Mouse (Mus musculus) forebrain, embryonic 16.5 days (tissue): ENCODE data around the gene Tmem179b. TPM values are rescaled to one million over a fixed set of nuclear protein-coding genes. Genes with fewer than 3 reads are reported as not detected.
A peak's percentile ranks its signal among the peaks of the same experiment; 100 is the strongest.

Experiments used
- ATAC-seq: fragments of 200-750 bp; cut with Nextera tagmentation; 2 replicates; pipeline ENCODE4 v1.8.0; 2017; ENCODE audit warnings: mild to moderate bottlenecking, moderate library complexity
- H3K27ac ChIP-seq: fragments of 300-500 bp; sonication (generic); 2 replicates; pipeline ENCODE4 v1.5.1; 2014; ENCODE audit warnings: low read length, control low read depth
- H3K27me3 ChIP-seq: fragments of 300-500 bp; sonication (generic); replicated peaks from 2 replicates; pipeline ENCODE4 v1.6.1; 2014; ENCODE audit warnings: low read length; ENCODE audit not compliant: control insufficient read depth, insufficient read depth
- H3K36me3 ChIP-seq: fragments of 300-500 bp; sonication (generic); 2 replicates; pipeline ENCODE4 v1.6.1; 2014; ENCODE audit not compliant: control insufficient read depth, insufficient read depth
- H3K4me1 ChIP-seq: fragments of 300-500 bp; sonication (generic); replicated peaks from 2 replicates; pipeline ENCODE4 v1.6.1; 2014; ENCODE audit warnings: low read length; ENCODE audit not compliant: control insufficient read depth, insufficient read depth
- H3K4me2 ChIP-seq: fragments of 300-500 bp; sonication (generic); 2 replicates; pipeline ENCODE4 v1.6.1; 2014; ENCODE audit warnings: mild to moderate bottlenecking, low read length, control low read depth
- H3K4me3 ChIP-seq: fragments of 300-500 bp; sonication (generic); replicated peaks from 2 replicates; pipeline ENCODE4 v1.5.1; 2014; ENCODE audit warnings: mild to moderate bottlenecking, low read length, control low read depth
- H3K9ac ChIP-seq: fragments of 300-500 bp; sonication (generic); replicated peaks from 2 replicates; pipeline ENCODE4 v1.6.1; 2014; ENCODE audit warnings: low read depth, low read length, control low read depth
- H3K9me3 ChIP-seq: fragments of 300-500 bp; sonication (generic); 2 replicates; pipeline ENCODE4 v1.6.1; 2016; ENCODE audit warnings: low read length; ENCODE audit not compliant: control insufficient read depth
- WGBS: fragments of 180-500 bp; shearing (Covaris S2); extraction: QIAGEN DNeasy Blood & Tissue Kit; methylation state at CpG from one replicate; pipeline ENCODE4 v1.1.7; 2014; 5-methylcytosine and 5-hydroxymethylcytosine counted together
- polyA plus RNA-seq: library from polyadenylated mRNA; unstranded; fragments of >200 nt; fragmentation: Nextera tagmentation; extraction: Ambion mirVana; gene quantifications from 2 replicates; pipeline ENCODE4 v1.2.1, GENCODE M21; 2015

The Tmem179b gene
- polyA plus RNA-seq, 1 experiment from 2014 or later = 27.0 TPM

DNA sequence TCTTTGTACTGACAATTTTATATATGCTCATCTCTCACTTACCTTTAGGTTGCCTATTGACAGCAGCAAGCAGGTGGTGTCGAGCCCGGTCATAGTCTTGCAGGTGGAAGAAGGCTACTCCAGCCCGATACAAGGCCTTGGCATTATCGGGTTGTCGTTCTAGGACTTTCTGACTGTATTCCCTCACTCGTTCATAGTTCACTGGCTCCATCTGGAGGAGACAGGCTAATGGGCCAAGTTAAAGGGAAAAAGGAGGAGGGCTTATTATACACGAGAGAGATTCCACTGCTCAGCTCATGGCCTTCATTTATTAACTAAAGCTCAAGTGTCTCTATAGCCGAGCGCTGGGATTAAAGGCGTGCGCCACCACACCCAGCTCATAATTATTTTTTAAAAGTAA lies 41.5 kb upstream of the Tmem179b start:
- 70% methylated on average over 11 of the region's 11 CpGs for WGBS
- Histone ChIP-seq H3K36me3 (0 out of 2 replicates have a peak, but pooled peaks cover 4% of the 10 kb centered on the region), H3K9ac (no peak overlapping the region), H3K4me2 (0 out of 2 replicates have a peak overlapping the region, but pooled peaks have one; percentile 9), H3K27ac (no peak overlapping the region), H3K4me1 (peaks cover 30% of the 10 kb centered on the region), H3K9me3 (no peaks in the 10 kb centered on the region), H3K27me3 (no peaks in the 10 kb centered on the region), H3K4me3 (no peak overlapping the region)
- ATAC-seq = no peak

DNA sequence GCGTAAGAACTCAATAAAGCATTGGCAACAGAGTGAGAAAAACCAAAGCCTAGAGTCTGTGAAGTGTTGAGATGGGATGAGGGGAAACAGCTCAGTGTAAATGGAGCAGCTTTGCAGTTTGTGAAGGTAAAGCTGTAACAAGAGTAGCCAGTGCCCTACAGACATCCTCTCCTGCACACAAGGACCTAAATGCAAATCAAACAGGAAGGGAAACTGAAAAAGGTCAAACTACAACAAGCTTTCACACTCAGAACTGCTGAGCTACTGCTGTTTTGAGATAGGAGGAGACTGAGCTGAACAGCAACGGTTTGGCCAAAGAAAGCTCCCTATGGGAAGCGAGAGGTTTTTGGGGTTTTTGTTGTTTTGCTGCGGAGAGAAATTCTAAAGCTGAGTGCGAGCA lies 32.5 kb upstream of the Tmem179b start:
- Histone ChIP-seq H3K27ac (no peak overlapping the region), H3K4me3 (no peak overlapping the region), H3K9me3 (no peaks in the 10 kb centered on the region), H3K4me1 (peaks cover 8% of the 10 kb centered on the region), H3K4me2 (no peak overlapping the region), H3K27me3 (no peaks in the 10 kb centered on the region), H3K36me3 (peaks cover 19% of the 10 kb centered on the region), H3K9ac (no peak overlapping the region)
- no peak for ATAC-seq
- WGBS = 90% methylated on average over 5 of the region's 5 CpGs

DNA sequence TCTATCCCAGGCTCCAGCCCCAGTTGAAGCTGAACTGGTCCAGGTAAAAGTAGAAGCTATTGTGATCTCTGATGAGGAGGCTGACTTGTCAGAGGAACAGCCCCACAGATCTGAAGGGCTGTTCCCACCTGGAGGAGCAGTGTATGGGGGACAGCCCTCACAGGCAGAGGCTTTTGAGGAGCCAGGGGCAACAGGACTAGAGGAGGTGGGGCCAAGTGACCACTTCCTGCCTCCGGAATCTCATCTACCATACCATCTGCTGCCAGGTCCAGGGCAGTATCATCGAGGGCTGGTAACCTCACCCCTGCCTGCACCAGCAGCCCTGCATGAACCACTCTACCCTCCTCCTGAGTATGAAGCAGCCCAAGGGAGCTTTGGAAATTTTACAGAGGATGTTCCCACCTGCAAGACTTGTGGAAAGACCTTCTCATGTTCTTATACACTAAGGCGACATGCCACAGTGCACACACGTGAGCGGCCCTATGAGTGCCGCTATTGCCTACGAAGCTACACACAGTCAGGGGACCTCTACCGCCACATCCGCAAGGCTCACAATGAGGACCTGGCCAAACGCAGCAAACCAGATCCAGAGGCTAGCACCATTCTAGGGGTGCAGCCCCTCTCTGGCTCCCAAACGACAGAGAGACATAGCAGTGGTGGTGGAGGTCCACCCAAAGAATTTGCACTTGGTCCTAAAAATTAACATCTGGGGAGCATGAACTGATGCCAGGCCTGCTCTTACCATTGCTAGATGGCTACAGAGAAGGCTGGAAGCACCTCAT lies 29.8 kb upstream of the Tmem179b start:
- no peak for ATAC-seq
- Histone ChIP-seq H3K4me2 (no peak overlapping the region), H3K36me3 (peaks cover 5% of the 10 kb centered on the region; the same call in 1 of the 2 replicates), H3K9me3 (no peaks in the 10 kb centered on the region), H3K27ac (no peak overlapping the region), H3K4me3 (no peak overlapping the region), H3K9ac (no peak overlapping the region), H3K4me1 (peaks cover 11% of the 10 kb centered on the region), H3K27me3 (no peaks in the 10 kb centered on the region)
- 94% methylated on average over 11 of the region's 11 CpGs for WGBS

DNA sequence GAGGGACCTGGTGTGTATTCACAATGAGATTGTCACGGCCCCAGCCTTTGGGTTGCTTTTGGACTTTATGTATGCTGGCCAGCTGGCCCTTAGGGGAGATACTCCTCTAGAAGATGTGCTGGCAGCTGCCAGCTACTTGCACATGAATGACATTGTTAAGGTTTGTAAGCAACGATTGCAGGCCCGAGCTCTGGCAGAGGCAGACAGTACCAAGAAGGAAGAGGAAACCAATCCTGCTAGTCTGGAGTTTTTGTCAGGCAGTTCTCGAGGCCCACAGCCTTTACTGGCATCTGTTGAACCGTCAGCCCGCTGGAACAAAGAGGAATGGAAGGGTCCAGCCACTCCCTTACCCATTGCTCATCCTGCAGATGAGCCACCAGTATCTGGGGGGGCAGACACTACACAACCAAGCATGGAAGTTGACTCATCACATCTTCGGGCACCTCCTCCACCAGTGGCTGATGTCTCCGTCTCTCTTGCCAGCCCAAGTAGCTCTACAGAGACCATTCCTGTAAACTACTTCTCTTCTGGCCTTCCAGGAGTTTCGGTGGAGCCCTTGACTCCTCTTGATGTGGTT lies 29.0 kb upstream of the Tmem179b start:
- Histone ChIP-seq H3K4me1 (peaks cover 11% of the 10 kb centered on the region), H3K27me3 (no peaks in the 10 kb centered on the region), H3K9me3 (no peaks in the 10 kb centered on the region), H3K27ac (no peak overlapping the region), H3K4me3 (no peak overlapping the region), H3K9ac (no peak overlapping the region), H3K36me3 (peaks cover 3% of the 10 kb centered on the region; the same call in 1 of the 2 replicates), H3K4me2 (peak overlapping the region; percentile 82)
- ATAC-seq = no peak
- WGBS = 87% methylated on average over 9 of the region's 9 CpGs

DNA sequence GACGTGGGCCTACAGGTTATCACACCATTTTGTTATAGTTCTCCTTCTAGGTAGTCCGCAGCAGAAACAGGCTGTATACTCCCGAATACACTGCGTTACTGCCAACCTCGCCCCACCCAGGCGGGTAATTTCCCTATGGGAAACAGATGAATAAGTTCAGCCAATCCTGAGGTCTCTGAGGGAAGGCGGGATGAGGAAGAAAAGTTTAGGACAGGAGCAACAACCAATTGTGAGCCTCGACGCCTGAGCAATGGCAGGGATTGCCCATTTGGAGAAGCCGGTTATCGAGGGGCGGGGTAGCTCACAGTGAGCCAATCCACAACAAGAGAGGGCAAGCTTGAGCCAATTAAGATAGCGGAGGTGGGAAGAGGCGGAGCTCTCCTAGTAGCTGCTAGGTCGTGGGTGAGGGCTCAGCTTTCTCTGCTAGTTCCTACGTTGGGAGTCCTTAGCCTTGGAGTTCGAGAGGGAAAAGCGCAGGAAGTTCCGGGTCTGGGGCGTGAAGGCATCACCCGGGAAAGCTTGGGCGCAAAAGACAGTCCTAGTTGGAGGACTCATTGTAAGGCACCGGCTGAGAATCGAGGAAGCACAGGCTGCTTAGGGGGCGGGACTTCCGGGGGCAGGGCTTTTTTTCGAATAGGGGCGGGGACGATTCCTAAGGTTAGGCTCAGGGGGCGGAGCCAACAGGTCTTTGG lies 28.0 kb upstream of the Tmem179b start, which contains the start of gene Zbtb3:
Gene Zbtb3, plus strand, starts transcription at position 426 of the 692 bp plus-strand sequence.
- peak; percentile 98 for ATAC-seq
- WGBS = under 1% methylated on average over 30 of the region's 30 CpGs

DNA sequence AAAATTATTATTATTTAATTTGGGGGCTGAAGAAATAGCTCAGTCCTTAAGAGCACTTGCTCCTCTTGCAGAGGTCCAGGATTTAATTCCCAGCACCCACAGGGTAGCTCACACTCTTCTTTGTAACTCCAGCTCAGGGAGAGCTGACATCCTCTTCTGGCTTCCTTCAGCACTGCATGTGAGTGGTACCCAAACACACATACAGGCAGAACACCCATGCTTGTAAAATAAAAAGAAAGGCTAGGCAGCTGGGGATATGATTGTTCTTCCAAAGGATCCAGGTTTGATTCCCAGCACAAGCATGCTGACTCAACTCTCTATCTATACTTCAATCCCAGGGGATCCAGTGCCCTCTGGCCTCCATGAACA lies 24.7 kb upstream of the Tmem179b start:
- no peak overlapping the region for H3K9ac ChIP-seq
- no peak overlapping the region; the same call in 1 of the 2 replicates for H3K4me2 ChIP-seq
- no peaks in the 10 kb centered on the region for H3K9me3 ChIP-seq
- H3K27ac ChIP-seq = no peak overlapping the region
- H3K27me3 ChIP-seq = no peaks in the 10 kb centered on the region
- peaks cover 7% of the 10 kb centered on the region for H3K36me3 ChIP-seq
- peaks cover 21% of the 10 kb centered on the region for H3K4me1 ChIP-seq
- H3K4me3 ChIP-seq = no peak overlapping the region; the same call in 1 of the 2 replicates
- no peak for ATAC-seq

More for the DNA sequence above, 28.0 kb upstream of the Tmem179b start, which contains the start of gene Zbtb3:
- peak within 1 kb of the TSS; percentile 96 for H3K27ac ChIP-seq
- peak within 1 kb of the TSS; percentile 82 for H3K4me2 ChIP-seq
- peaks cover 3% of the 10 kb centered on the region; the same call in 1 of the 2 replicates for H3K36me3 ChIP-seq
- H3K9ac ChIP-seq = peak within 1 kb of the TSS; percentile 68
- no peaks in the 10 kb centered on the region for H3K27me3 ChIP-seq
- no peaks in the 10 kb centered on the region for H3K9me3 ChIP-seq
- peaks cover 18% of the 10 kb centered on the region for H3K4me1 ChIP-seq
- H3K4me3 ChIP-seq = peak within 1 kb of the TSS; percentile 71

DNA sequence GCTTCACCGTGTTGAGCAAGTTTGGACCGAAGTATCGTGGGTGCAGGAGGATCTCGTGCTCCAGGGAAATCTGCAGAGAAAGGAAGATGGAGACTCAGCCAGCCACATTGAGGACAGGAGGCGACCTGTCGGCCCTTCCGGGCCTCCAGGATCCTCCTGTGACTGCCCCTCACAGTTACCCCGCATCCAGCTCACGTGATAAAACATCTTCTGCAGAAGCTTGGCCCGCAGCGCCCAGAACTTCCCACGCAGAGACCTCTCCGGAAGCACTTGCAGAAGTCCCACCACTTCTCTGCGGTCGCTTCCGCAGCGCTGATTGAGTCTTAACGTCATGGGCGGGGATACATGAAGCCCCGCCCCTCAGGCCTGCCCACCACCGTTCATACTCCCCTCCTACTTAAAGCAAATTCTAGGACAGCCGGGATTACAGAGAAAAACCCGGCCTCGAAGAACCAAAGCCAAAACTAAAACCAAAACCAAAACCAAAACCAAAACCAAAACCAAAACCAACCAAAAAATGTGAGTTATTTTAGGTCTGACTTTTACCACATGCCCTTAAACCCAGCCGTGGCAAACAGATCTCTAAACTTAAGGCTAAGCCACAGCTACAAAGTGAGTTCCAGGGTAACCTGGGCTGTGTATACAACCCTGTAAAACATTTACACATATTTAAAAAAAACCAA lies 24.1 kb upstream of the Tmem179b start, which contains the start of gene Polr2g:
Gene Polr2g, minus strand, starts transcription at position 314 of the 683 bp plus-strand sequence.
- peak; percentile 61 for ATAC-seq
- Histone ChIP-seq H3K27me3 (no peaks in the 10 kb centered on the region), H3K36me3 (peaks cover 12% of the 10 kb centered on the region), H3K9ac (peak within 1 kb of the TSS; percentile 66), H3K4me3 (peak within 1 kb of the TSS; percentile 61), H3K27ac (peak within 1 kb of the TSS; percentile 60), H3K4me1 (peaks cover 20% of the 10 kb centered on the region), H3K4me2 (peak within 1 kb of the TSS; percentile 87), H3K9me3 (no peaks in the 10 kb centered on the region)
- 2% methylated on average over 25 of the region's 25 CpGs for WGBS

DNA sequence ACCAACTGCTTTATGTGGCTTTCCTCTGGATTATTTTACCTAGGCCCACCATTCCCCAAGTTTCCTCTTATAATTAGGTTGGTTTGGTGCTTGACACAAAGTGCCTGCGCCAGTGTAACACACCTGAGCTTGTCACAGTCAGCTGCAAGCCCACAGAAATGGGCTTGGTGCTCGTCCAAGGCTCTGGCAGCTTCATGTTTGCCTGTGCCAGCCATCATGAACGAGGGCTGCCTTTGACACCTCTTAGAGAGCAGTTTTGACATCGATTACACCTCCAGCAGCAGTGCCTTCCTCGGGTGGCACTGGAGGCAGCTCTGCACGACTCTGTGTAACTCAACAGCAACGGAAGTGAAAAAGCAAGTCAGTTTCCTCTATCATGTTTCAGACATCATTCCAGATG lies 15.9 kb upstream of the Tmem179b start:
- H3K4me1 ChIP-seq = peaks cover 12% of the 10 kb centered on the region
- peaks cover 18% of the 10 kb centered on the region for H3K36me3 ChIP-seq
- WGBS = 82% methylated on average over 7 of the region's 7 CpGs
- H3K9ac ChIP-seq = no peak overlapping the region
- H3K4me2 ChIP-seq = no peak overlapping the region
- no peak overlapping the region for H3K4me3 ChIP-seq
- H3K9me3 ChIP-seq = no peaks in the 10 kb centered on the region
- H3K27ac ChIP-seq = peak overlapping the region; percentile 37
- no peak for ATAC-seq
- H3K27me3 ChIP-seq = no peaks in the 10 kb centered on the region
